Comparison of ENCODE assay signal across 11 mouse cellular contexts in the genomic region with DNA sequence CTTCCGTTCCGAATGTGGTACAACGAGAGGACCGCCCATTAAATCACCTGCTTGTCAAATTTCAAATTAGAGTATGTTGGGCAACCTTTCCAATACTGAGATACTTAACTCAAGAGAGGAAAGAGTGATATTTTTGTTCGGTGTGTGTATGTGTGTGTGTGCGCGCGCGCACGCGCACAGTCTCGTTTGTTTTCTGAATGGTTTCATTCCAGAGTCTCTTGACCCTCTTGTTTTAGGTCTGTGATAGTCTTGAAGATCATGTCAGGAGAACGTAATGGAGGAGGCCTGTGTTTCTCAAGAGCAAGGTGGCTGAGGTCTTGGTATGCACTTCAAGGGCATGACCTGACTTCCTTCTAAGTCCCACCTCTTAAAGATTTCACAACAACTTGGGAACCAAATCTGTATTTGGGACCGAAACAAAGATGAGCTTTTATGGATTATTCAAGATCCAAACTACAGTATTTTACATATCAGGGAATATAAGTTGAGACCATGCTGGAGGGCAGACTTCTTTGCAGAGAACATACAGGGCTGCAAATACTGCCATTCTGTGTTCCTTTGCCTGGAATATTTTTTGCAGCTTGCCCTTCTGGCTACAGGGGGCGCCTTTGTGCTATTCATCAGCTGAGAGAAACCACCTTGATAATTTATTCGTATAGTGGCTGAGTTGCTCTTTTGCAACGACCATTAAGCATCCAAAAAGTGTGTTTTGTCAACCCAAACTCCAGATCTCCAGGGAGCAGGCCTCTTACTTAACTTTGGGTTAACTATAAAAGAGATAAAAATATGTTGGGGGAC. TPM values are rescaled to one million over a fixed set of nuclear protein-coding genes. Genes with fewer than 3 reads are reported as not detected.
DNase-seq lines count a peak whose midpoint lies in the region; ATAC-seq and TF ChIP-seq lines count a peak whose summit lies in the region.
"Had no signal": no experiment of that assay in that cellular context is flagged by ENCODE, and none has a peak within 500 bp of the region (broad histone marks: within the 10 kb centered on the region; RNA-seq: fewer than 3 reads in every experiment).

No protein-coding gene starts in this region.

- peak; percentile 18 for DNase-seq in A20 (ENCODE audit: low read depth, low spot score)
- peak; percentile 16 for DNase-seq in CD4-positive helper T cell, adult 2 months (ENCODE audit: low read depth, low spot score)
- peak; percentile 85 for DNase-seq in lung, postnatal 0 days (ENCODE audit: low spot score)
- no peak for DNase-seq in right cerebral cortex, postnatal 25 days
- no peak for DNase-seq in urinary bladder, postnatal 25 days (ENCODE audit: low spot score)

- no peaks in the 10 kb centered on the region for H3K27me3 ChIP-seq in intestine, postnatal 0 days (replicated peaks; ENCODE audit: control insufficient read depth, insufficient read depth, low read length)
- no peaks in the 10 kb centered on the region for H3K27me3 ChIP-seq in intestine, embryonic 15.5 days (replicated peaks)
- H3K27me3 ChIP-seq in lung, postnatal 0 days (replicated peaks; ENCODE audit: insufficient read depth, low read length): no peaks in the 10 kb centered on the region
- no peaks in the 10 kb centered on the region for H3K27me3 ChIP-seq in hindbrain, embryonic 12.5 days
- H3K27me3 ChIP-seq: embryonic facial prominence, embryonic 15.5 days; hindbrain, embryonic 15.5 days had no signal

- WGBS in intestine, postnatal 0 days: 85% methylated on average over 17 of the region's 17 CpGs
- 85% methylated on average over 17 of the region's 17 CpGs for WGBS in intestine, embryonic 15.5 days
- 66% methylated on average over 17 of the region's 17 CpGs for WGBS in lung, postnatal 0 days
- WGBS in hindbrain, embryonic 12.5 days: 88% methylated on average over 17 of the region's 17 CpGs

- peak; percentile 36; the same call in 1 of the 2 replicates for TF ChIP-seq CTCF in intestine, postnatal 0 days (IDR thresholded peaks at IDR 0.05; ENCODE audit: low read depth)
- TF ChIP-seq CTCF in lung, postnatal 0 days (IDR thresholded peaks at IDR 0.05): peak; percentile 56

- H3K9ac ChIP-seq in intestine, postnatal 0 days (ENCODE audit: low read depth, low read length): no peak overlapping the region
- no peak overlapping the region for H3K9ac ChIP-seq in intestine, embryonic 15.5 days
- no peak overlapping the region for H3K9ac ChIP-seq in lung, postnatal 0 days (replicated peaks; ENCODE audit: low read depth)
- H3K9ac ChIP-seq in hindbrain, embryonic 12.5 days: no peak overlapping the region
- H3K9ac ChIP-seq: embryonic facial prominence, embryonic 15.5 days; hindbrain, embryonic 15.5 days; limb, embryonic 13.5 days had no signal

- H3K27ac ChIP-seq in intestine, postnatal 0 days (ENCODE audit: low read depth, low read length): no peak overlapping the region
- no peak overlapping the region for H3K27ac ChIP-seq in intestine, embryonic 15.5 days
- H3K27ac ChIP-seq in lung, postnatal 0 days (ENCODE audit: low read length): peak overlapping the region; percentile 80
- H3K27ac ChIP-seq in hindbrain, embryonic 12.5 days: no peak overlapping the region
- H3K27ac ChIP-seq: embryonic facial prominence, embryonic 15.5 days; hindbrain, embryonic 15.5 days; limb, embryonic 13.5 days had no signal

- no peak overlapping the region for H3K4me3 ChIP-seq in intestine, postnatal 0 days (ENCODE audit: low read depth, low read length)
- H3K4me3 ChIP-seq in intestine, embryonic 15.5 days (replicated peaks): no peak overlapping the region
- no peak overlapping the region for H3K4me3 ChIP-seq in lung, postnatal 0 days (ENCODE audit: low read depth, low read length)
- no peak overlapping the region for H3K4me3 ChIP-seq in hindbrain, embryonic 12.5 days
- H3K4me3 ChIP-seq: embryonic facial prominence, embryonic 15.5 days; hindbrain, embryonic 15.5 days; limb, embryonic 13.5 days had no signal

- ATAC-seq in intestine, postnatal 0 days: no peak
- ATAC-seq in intestine, embryonic 15.5 days: no peak
- ATAC-seq in lung, postnatal 0 days: peak; percentile 81
- no peak for ATAC-seq in hindbrain, embryonic 12.5 days (ENCODE audit: low FRiP score)

- peak; percentile 78 for TF ChIP-seq EP300 in lung, postnatal 0 days (IDR thresholded peaks at IDR 0.05)

- H3K4me1 ChIP-seq in intestine, postnatal 0 days (replicated peaks; ENCODE audit: control insufficient read depth, insufficient read depth, low read length): no peaks in the 10 kb centered on the region
- H3K4me1 ChIP-seq in intestine, embryonic 15.5 days (replicated peaks): peaks cover 5% of the 10 kb centered on the region; the same call in 1 of the 2 replicates
- no peaks in the 10 kb centered on the region for H3K4me1 ChIP-seq in lung, postnatal 0 days (ENCODE audit: insufficient read depth, low read depth, low read length)
- H3K4me1 ChIP-seq in hindbrain, embryonic 12.5 days: peaks cover 6% of the 10 kb centered on the region; the same call in 1 of the 2 replicates
- H3K4me1 ChIP-seq: limb, embryonic 13.5 days had no signal

- no peak overlapping the region for H3K4me2 ChIP-seq in intestine, postnatal 0 days (replicated peaks; ENCODE audit: low read depth)
- H3K4me2 ChIP-seq in intestine, embryonic 15.5 days (replicated peaks): no peak overlapping the region
- H3K4me2 ChIP-seq in lung, postnatal 0 days (replicated peaks; ENCODE audit: low read depth, low read length): no peak overlapping the region
- no peak overlapping the region for H3K4me2 ChIP-seq in hindbrain, embryonic 12.5 days (replicated peaks)
- H3K4me2 ChIP-seq: embryonic facial prominence, embryonic 15.5 days; hindbrain, embryonic 15.5 days; limb, embryonic 13.5 days had no signal

- H3K9me3 ChIP-seq in intestine, postnatal 0 days (ENCODE audit: control insufficient read depth): no peaks in the 10 kb centered on the region
- no peaks in the 10 kb centered on the region for H3K9me3 ChIP-seq in intestine, embryonic 15.5 days
- no peaks in the 10 kb centered on the region for H3K9me3 ChIP-seq in lung, postnatal 0 days (ENCODE audit: low read length)
- no peaks in the 10 kb centered on the region for H3K9me3 ChIP-seq in hindbrain, embryonic 12.5 days (replicated peaks)
- H3K9me3 ChIP-seq: embryonic facial prominence, embryonic 15.5 days; hindbrain, embryonic 15.5 days; limb, embryonic 13.5 days had no signal

- no peaks in the 10 kb centered on the region for H3K36me3 ChIP-seq in intestine, postnatal 0 days (ENCODE audit: control insufficient read depth, insufficient read depth)
- H3K36me3 ChIP-seq in intestine, embryonic 15.5 days: no peaks in the 10 kb centered on the region
- H3K36me3 ChIP-seq in lung, postnatal 0 days (ENCODE audit: insufficient read depth, low read length): no peaks in the 10 kb centered on the region
- no peaks in the 10 kb centered on the region for H3K36me3 ChIP-seq in hindbrain, embryonic 12.5 days
- H3K36me3 ChIP-seq: embryonic facial prominence, embryonic 15.5 days; hindbrain, embryonic 15.5 days; limb, embryonic 13.5 days had no signal

RNA-seq across cellular contexts. Expression of gene Gzmk, which starts 2.2 kb away (rescaled TPM):
- not detected in 2 replicates for polyA plus RNA-seq in intestine, postnatal 0 days (2015; fragmentation: Nextera tagmentation; extraction: Ambion mirVana)
- not detected in 2 replicates for polyA plus RNA-seq in intestine, embryonic 15.5 days (2015; fragmentation: Nextera tagmentation; extraction: Ambion mirVana)
- not detected in 2 replicates for polyA plus RNA-seq in lung, postnatal 0 days (2015; fragmentation: Nextera tagmentation; extraction: Ambion mirVana)
- not detected in 2 replicates for polyA plus RNA-seq in hindbrain, embryonic 12.5 days (2016; fragmentation: Nextera tagmentation; extraction: Ambion mirVana)
- polyA plus RNA-seq: embryonic facial prominence, embryonic 15.5 days; limb, embryonic 13.5 days had no signal

RNA-seq across cellular contexts. Expression of gene Esm1, which starts 18.4 kb away (rescaled TPM):
- polyA plus RNA-seq in intestine, postnatal 0 days (2015; fragmentation: Nextera tagmentation; extraction: Ambion mirVana): 3.4 and 3.6 TPM in 2 replicates
- 4.2 and 4.5 TPM in 2 replicates for polyA plus RNA-seq in intestine, embryonic 15.5 days (2015; fragmentation: Nextera tagmentation; extraction: Ambion mirVana)
- polyA plus RNA-seq in lung, postnatal 0 days (2015; fragmentation: Nextera tagmentation; extraction: Ambion mirVana): 4.8 and 5.3 TPM in 2 replicates
- polyA plus RNA-seq in hindbrain, embryonic 12.5 days (2016; fragmentation: Nextera tagmentation; extraction: Ambion mirVana): 1.5 and 1.8 TPM in 2 replicates

Comparison
In these comparisons a context has a peak if more than half of its experiments do, and no peak if none do; other contexts are left out.
1. DNase-seq: peak in A20 (single experiment), CD4-positive helper T cell, adult 2 months (single experiment) and lung, postnatal 0 days (single experiment); none in right cerebral cortex, postnatal 25 days (single experiment) and urinary bladder, postnatal 25 days (single experiment).